ENCODE assay signal across 8 mouse cellular contexts in the genomic region with DNA sequence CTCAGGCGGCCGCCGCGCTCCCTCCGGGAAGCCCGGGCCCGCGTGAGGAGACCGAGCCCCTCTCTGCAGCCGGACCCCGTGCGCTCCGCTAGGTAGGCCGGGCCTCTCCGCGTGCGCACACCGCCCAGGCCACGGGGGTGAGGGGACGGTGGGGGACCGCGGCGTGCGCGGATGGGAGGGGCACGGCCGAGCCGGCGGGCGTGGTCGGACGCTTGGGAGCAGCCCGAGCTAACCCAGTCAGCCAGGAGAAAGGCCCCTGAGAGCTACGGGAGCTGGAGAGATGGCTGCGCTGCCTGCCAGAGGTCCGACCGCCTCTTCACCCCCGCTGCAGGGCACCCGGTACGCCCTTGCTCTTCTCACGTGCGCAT. TPM values are rescaled to one million over a fixed set of nuclear protein-coding genes. Genes with fewer than 3 reads are reported as not detected.
DNase-seq lines count a peak whose midpoint lies in the region; ATAC-seq and TF ChIP-seq lines count a peak whose summit lies in the region.

No protein-coding gene starts in this region.

- under 1% methylated on average over 41 of the region's 42 CpGs for WGBS in kidney, embryonic 14.5 days
- under 1% methylated on average over 42 of the region's 42 CpGs for WGBS in lung, embryonic 15.5 days

- H3K4me3 ChIP-seq in kidney, embryonic 14.5 days (ENCODE audit: low read length) = peak overlapping the region; percentile 95
- H3K4me3 ChIP-seq in embryonic fibroblast, embryonic 13.5 days (ENCODE audit: insufficient read depth, low read length) = peak overlapping the region; percentile 98
- H3K4me3 ChIP-seq in lung, embryonic 15.5 days = peak overlapping the region; percentile 93

- H3K4me2 ChIP-seq in kidney, embryonic 14.5 days (replicated peaks; ENCODE audit: low read depth, low read length) = peak overlapping the region; percentile 82
- H3K4me2 ChIP-seq in lung, embryonic 15.5 days = peak overlapping the region; percentile 79

- peaks cover 13% of the 10 kb centered on the region for H3K4me1 ChIP-seq in kidney, embryonic 14.5 days (ENCODE audit: control insufficient read depth, insufficient read depth, low read length)
- peaks cover 2% of the 10 kb centered on the region; the same call in 1 of the 2 replicates for H3K4me1 ChIP-seq in embryonic fibroblast, embryonic 13.5 days (ENCODE audit: control insufficient read depth, insufficient read depth, low read length)
- peaks cover 15% of the 10 kb centered on the region for H3K4me1 ChIP-seq in lung, embryonic 15.5 days

- no peak for TF ChIP-seq CTCF in embryonic fibroblast, embryonic 13.5 days (IDR thresholded peaks at IDR 0.05; ENCODE audit: borderline replicate concordance, insufficient read depth, low read length)

- DNase-seq in kidney, adult 18-20 months = no peak
- DNase-seq in Muller cell, postnatal 12 days (ENCODE audit: inconsistent ontology term) = peak; percentile 91
- DNase-seq in spleen, postnatal 4 days (ENCODE audit: low spot score in 2 of 2) = peak; percentile 81 to 90
- no peak for DNase-seq in cerebellum, adult 8-10 months

- H3K9ac ChIP-seq in kidney, embryonic 14.5 days (ENCODE audit: low read depth, low read length) = peak overlapping the region; percentile 94
- peak overlapping the region; percentile 90 for H3K9ac ChIP-seq in lung, embryonic 15.5 days

- no peaks in the 10 kb centered on the region for H3K27me3 ChIP-seq in kidney, embryonic 14.5 days (ENCODE audit: control insufficient read depth, insufficient read depth, low read length)
- H3K27me3 ChIP-seq in lung, embryonic 15.5 days = no peaks in the 10 kb centered on the region

- ATAC-seq in kidney, embryonic 14.5 days (ENCODE audit: low FRiP score, low TSS enrichment) = peak; percentile 92
- ATAC-seq in inflammation-experienced regulatory T-cells, adult 6 months = peak; percentile 48
- peak; percentile 91 for ATAC-seq in lung, embryonic 15.5 days (ENCODE audit: borderline replicate concordance, extremely low read depth, low FRiP score, low TSS enrichment)

- peak overlapping the region; percentile 86 for H3K27ac ChIP-seq in kidney, embryonic 14.5 days (ENCODE audit: low read depth, low read length)
- no peak overlapping the region for H3K27ac ChIP-seq in embryonic fibroblast, embryonic 13.5 days (ENCODE audit: insufficient read depth, low read length)
- peak overlapping the region; percentile 87 for H3K27ac ChIP-seq in lung, embryonic 15.5 days

- H3K9me3 ChIP-seq in kidney, embryonic 14.5 days (ENCODE audit: control insufficient read depth, low read length) = no peaks in the 10 kb centered on the region
- no peaks in the 10 kb centered on the region for H3K9me3 ChIP-seq in lung, embryonic 15.5 days

- peaks cover 28% of the 10 kb centered on the region for H3K36me3 ChIP-seq in kidney, embryonic 14.5 days (ENCODE audit: control insufficient read depth, insufficient read depth, low read length)
- H3K36me3 ChIP-seq in lung, embryonic 15.5 days = peaks cover 27% of the 10 kb centered on the region

- TF ChIP-seq POLR2A in embryonic fibroblast, embryonic 13.5 days (IDR thresholded peaks at IDR 0.05; ENCODE audit: low read depth, low read length) = no peak; the same call in 1 of the 2 replicates

RNA-seq across cellular contexts. Expression of a gene that starts 0.4 kb away (rescaled TPM):
- 131 and 155 TPM in 2 replicates for polyA plus RNA-seq in kidney, embryonic 14.5 days (2014; fragmentation: Nextera tagmentation; extraction: Ambion mirVana)
- polyA plus RNA-seq in embryonic fibroblast, embryonic 13.5 days (2011; ENCODE audit: insufficient read length, low read depth, missing spikeins) = 54.8 and 57.4 TPM in 2 replicates
- 10 to 100 TPM; 29.2 to 50.7 (median 50.2) TPM for polyA plus RNA-seq in inflammation-experienced regulatory T-cells, adult 6 months (2017; shearing (Covaris generic))
- 122 and 123 TPM in 2 replicates for polyA plus RNA-seq in lung, embryonic 15.5 days (2015; fragmentation: Nextera tagmentation; extraction: Ambion mirVana)

RNA-seq across cellular contexts. Expression of a gene that starts 20.0 kb away (rescaled TPM):
- 41.3 and 42.6 TPM in 2 replicates for polyA plus RNA-seq in kidney, embryonic 14.5 days (2014; fragmentation: Nextera tagmentation; extraction: Ambion mirVana)
- 7.2 and 10.9 TPM in 2 replicates for polyA plus RNA-seq in embryonic fibroblast, embryonic 13.5 days (2011; ENCODE audit: insufficient read length, low read depth, missing spikeins)
- polyA plus RNA-seq in inflammation-experienced regulatory T-cells, adult 6 months (2017; shearing (Covaris generic)) = 100 to 1,000 TPM; 115 to 138 (median 124) TPM
- 32.0 and 33.3 TPM in 2 replicates for polyA plus RNA-seq in lung, embryonic 15.5 days (2015; fragmentation: Nextera tagmentation; extraction: Ambion mirVana)

RNA-seq across cellular contexts. Expression of a gene that starts 22.8 kb away (rescaled TPM):
- 0.17 and 0.34 TPM in 2 replicates for polyA plus RNA-seq in kidney, embryonic 14.5 days (2014; fragmentation: Nextera tagmentation; extraction: Ambion mirVana)
- polyA plus RNA-seq in embryonic fibroblast, embryonic 13.5 days (2011; ENCODE audit: insufficient read length, low read depth, missing spikeins) = not detected in 2 replicates
- 1 to 10 TPM; 4.6 to 6.3 (median 6.0) TPM for polyA plus RNA-seq in inflammation-experienced regulatory T-cells, adult 6 months (2017; shearing (Covaris generic))
- polyA plus RNA-seq in lung, embryonic 15.5 days (2015; fragmentation: Nextera tagmentation; extraction: Ambion mirVana) = 0.06 and 0.22 TPM in 2 replicates

Comparison
In these comparisons a context has a peak if more than half of its experiments do, and no peak if none do; other contexts are left out.
1. DNase-seq: peak in Muller cell, postnatal 12 days (single experiment) and spleen, postnatal 4 days (2 of 2); none in kidney, adult 18-20 months (single experiment) and cerebellum, adult 8-10 months (single experiment).
2. Peak in every context shown above with its lines, with median percentiles within 50 percentile points of each other: ATAC-seq and H3K4me3 ChIP-seq.